Mouse (Mus musculus): ENCODE measurements around the gene Slc31a1. TPM values are rescaled to one million over a fixed set of nuclear protein-coding genes. Genes with fewer than 3 reads are reported as not detected.

Gene Slc31a1
- polyA plus RNA-seq, 1 experiment: 19.9 TPM

DNA sequence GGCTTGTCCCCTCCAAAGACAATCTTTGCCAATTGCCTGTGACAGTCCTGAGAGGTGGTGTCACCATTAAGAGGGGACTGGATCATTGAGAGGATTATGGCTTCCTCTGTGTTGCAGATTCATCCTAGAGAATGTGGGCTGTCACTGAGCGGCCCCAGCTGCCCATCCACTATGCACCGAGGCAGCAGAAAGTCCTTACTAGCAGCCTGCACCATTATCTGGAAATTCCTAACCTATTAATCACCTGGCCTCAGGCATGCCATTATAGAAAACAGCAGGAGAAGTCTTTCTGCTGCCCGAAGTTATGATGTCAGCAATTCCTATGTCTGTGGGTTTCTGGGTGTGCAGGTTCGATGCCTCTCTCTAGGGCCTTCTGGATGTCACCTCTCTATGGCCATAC, 80.5 kb downstream of the Slc31a1 start:
- DNase-seq (ENCODE audit: extremely low spot score in 1 of 2, low spot score in 1 of 2): no peak

Other genes starting within 250 kb of the Slc31a1 start
- gene Mup21, start 209.9 kb upstream of the Slc31a1 start, polyA plus RNA-seq (2012; rRNA removed): not detected in 2 replicates
- 11.6 and 11.9 TPM in 2 replicates for gene Zfp37, start 129.7 kb upstream of the Slc31a1 start, polyA plus RNA-seq (2012; rRNA removed)
- 10.3 and 11.6 TPM in 2 replicates for gene Slc31a2, start 98.2 kb upstream of the Slc31a1 start, polyA plus RNA-seq (2012; rRNA removed)
- 24.4 and 27.2 TPM in 2 replicates for gene Fkbp15, start 179 bp upstream of the Slc31a1 start, polyA plus RNA-seq (2012; rRNA removed)
- gene Cdc26, start 47.9 kb downstream of the Slc31a1 start, polyA plus RNA-seq (2012; rRNA removed): 54.6 and 57.6 TPM in 2 replicates
- 15.6 and 17.4 TPM in 2 replicates for gene Prpf4, start 48.1 kb downstream of the Slc31a1 start, polyA plus RNA-seq (2012; rRNA removed)
- 0.20 and 0.23 TPM in 2 replicates for gene Rnf183, start 74.5 kb downstream of the Slc31a1 start, polyA plus RNA-seq (2012; rRNA removed)
- 7.1 and 8.4 TPM in 2 replicates for gene Wdr31, start 110.2 kb downstream of the Slc31a1 start, polyA plus RNA-seq (2012; rRNA removed)
- 0.60 and 0.78 TPM in 2 replicates for gene Bspry, start 119.3 kb downstream of the Slc31a1 start, polyA plus RNA-seq (2012; rRNA removed)
- 6.8 and 8.0 TPM in 2 replicates for gene Hdhd3, start 142.7 kb downstream of the Slc31a1 start, polyA plus RNA-seq (2012; rRNA removed)
- gene Alad, start 159.2 kb downstream of the Slc31a1 start, polyA plus RNA-seq (2012; rRNA removed): 37.2 and 43.1 TPM in 2 replicates
- 30.6 and 31.3 TPM in 2 replicates for gene Pole3, start 164.3 kb downstream of the Slc31a1 start, polyA plus RNA-seq (2012; rRNA removed)
- 0.44 TPM in 2 replicates for gene 4933430I17Rik, start 164.6 kb downstream of the Slc31a1 start, polyA plus RNA-seq (2012; rRNA removed)
- 46.3 and 48.4 TPM in 2 replicates for gene Rgs3, start 199.1 kb downstream of the Slc31a1 start, polyA plus RNA-seq (2012; rRNA removed)

All from frontal cortex, adult 2 months (tissue).